Mouse (Mus musculus) CH12.LX (cell line): ENCODE results near the gene Rragc.

Source experiments
- CHD1 ChIP-seq: IDR thresholded peaks from 2 replicates; pipeline ENCODE4 v1.6.1; 2012; ENCODE audit warnings: low read depth, low read length, improper control_type of control experiment, inconsistent platforms
- CHD2 ChIP-seq: IDR thresholded peaks from 2 replicates; pipeline ENCODE4 v1.6.1; 2011; ENCODE audit warnings: low read length, improper control_type of control experiment
- CTCF ChIP-seq, 2 experiments: IDR thresholded peaks in 1 of 2; conservative IDR thresholded peaks in 1 of 2; 2 replicates each; pipeline ENCODE4 v1.5.1; 2011 to 2012; ENCODE audit warnings: low read depth in 2 of 2, low read length in 2 of 2, improper control_type of control experiment in 1 of 2, inconsistent platforms in 1 of 2, mild to moderate bottlenecking in 1 of 2, moderate library complexity in 1 of 2
- E2F4 ChIP-seq: IDR thresholded peaks from 2 replicates; pipeline ENCODE4 v1.6.1; 2011; ENCODE audit warnings: low read depth, low read length, improper control_type of control experiment; ENCODE audit not compliant: insufficient replicate concordance
- MAZ ChIP-seq: IDR thresholded peaks from 2 replicates; pipeline ENCODE4 v1.6.1; 2012; ENCODE audit warnings: low read depth, mild to moderate bottlenecking, inconsistent platforms, low read length, improper control_type of control experiment, moderate library complexity
- MYC ChIP-seq: IDR thresholded peaks from 2 replicates; pipeline ENCODE4 v1.6.1; 2011; ENCODE audit warnings: low read depth, mild to moderate bottlenecking, improper control_type of control experiment, low read length
- POLR2A ChIP-seq: IDR thresholded peaks from 2 replicates; pipeline ENCODE4 v1.6.1; 2011; ENCODE audit warnings: low read depth, mild to moderate bottlenecking, improper control_type of control experiment, low read length
- POLR2AphosphoS2 ChIP-seq: IDR thresholded peaks from 2 replicates; pipeline ENCODE4 v1.6.1; 2011; ENCODE audit warnings: low read depth, low read length, improper control_type of control experiment
- RAD21 ChIP-seq: IDR thresholded peaks from 2 replicates; pipeline ENCODE4 v1.6.1; 2011; ENCODE audit warnings: low read depth, mild to moderate bottlenecking, low read length, improper control_type of control experiment, moderate library complexity
- SIN3A ChIP-seq: IDR thresholded peaks from 2 replicates; pipeline ENCODE4 v1.6.1; 2012; ENCODE audit warnings: low read length, improper control_type of control experiment, inconsistent platforms
- USF1 ChIP-seq: IDR thresholded peaks from 2 replicates; pipeline ENCODE4 v1.6.1; 2014; ENCODE audit warnings: low read depth, mild to moderate bottlenecking, inconsistent platforms, low read length, improper control_type of control experiment
- ZKSCAN1 ChIP-seq: IDR thresholded peaks from 2 replicates; pipeline ENCODE4 v1.6.1; 2012; ENCODE audit warnings: low read depth, inconsistent platforms, low read length, improper control_type of control experiment, borderline replicate concordance
- ZMIZ1 ChIP-seq: IDR thresholded peaks from 2 replicates; pipeline ENCODE4 v1.6.1; 2012; ENCODE audit warnings: low read depth, mild to moderate bottlenecking, inconsistent platforms, low read length, improper control_type of control experiment
- ZNF384 ChIP-seq: IDR thresholded peaks from 2 replicates; pipeline ENCODE4 v1.6.1; 2012; ENCODE audit warnings: low read depth, low read length, improper control_type of control experiment, inconsistent platforms

GRCm38 (mm10) chr4:123893726-123894125 is 23.5 kb upstream of the Rragc start:
- TF ChIP-seq POLR2A = no peak
- no peak for TF ChIP-seq E2F4
- no peak for TF ChIP-seq CTCF (conservative IDR thresholded peaks at IDR 0.05 in 1 of 2, IDR thresholded peaks at IDR 0.05 in 1 of 2; ENCODE audit: low read depth in 2 of 2, low read length in 2 of 2)
- no peak for TF ChIP-seq CHD1
- TF ChIP-seq ZMIZ1 = no peak
- no peak for TF ChIP-seq MYC
- TF ChIP-seq ZKSCAN1 = no peak
- no peak for TF ChIP-seq RAD21
- no peak for TF ChIP-seq USF1
- no peak for TF ChIP-seq CHD2
- no peak for TF ChIP-seq POLR2AphosphoS2
- no peak for TF ChIP-seq SIN3A
- no peak for TF ChIP-seq ZNF384
- no peak for TF ChIP-seq MAZ
